Mouse (Mus musculus): ENCODE results near the gene Ivd. TPM values are rescaled to one million over a fixed set of nuclear protein-coding genes. Genes with fewer than 3 reads are reported as not detected.

Gene Ivd
- total and polyA plus RNA-seq, 3 experiments, result 215 to 463 (median 356) TPM

DNA sequence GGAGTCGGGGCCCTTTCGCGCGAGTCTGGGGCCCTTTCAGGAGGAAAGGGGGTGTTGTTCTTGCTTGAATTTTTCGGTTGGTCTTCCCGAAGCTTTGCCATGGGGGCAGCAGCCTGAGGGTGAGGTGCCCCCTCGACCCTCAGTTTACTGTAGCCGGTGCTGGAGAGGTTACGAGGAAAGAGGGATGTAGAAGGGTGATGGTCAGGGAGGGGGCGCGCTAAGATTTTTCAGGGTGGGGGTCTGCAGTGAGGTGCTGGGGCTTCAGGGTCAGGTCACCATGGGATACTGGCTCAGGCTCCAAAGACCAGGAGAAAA lies 39.0 kb downstream of the Ivd start:
- WGBS, result 0% methylated on average over 11 of the region's 11 CpGs
- Histone ChIP-seq H3K4me1 (ENCODE audit: control insufficient read depth, insufficient read depth, low read length) (peaks cover 16% of the 10 kb centered on the region), H3K27ac (peak overlapping the region; percentile 40; the same call in 1 of the 2 replicates)

GRCm38 (mm10) chr2:118901175-118902031 lies 39.6 kb downstream of the Ivd start:
- peak overlapping the region; percentile 94 for H3K9ac ChIP-seq (ENCODE audit: low read depth, low read length)
- H3K36me3 ChIP-seq (ENCODE audit: control insufficient read depth, insufficient read depth, low read length), result no peaks in the 10 kb centered on the region
- peak overlapping the region; percentile 89 for H3K27ac ChIP-seq
- under 1% methylated on average over 105 of the region's 120 CpGs for WGBS
- H3K4me1 ChIP-seq (ENCODE audit: control insufficient read depth, insufficient read depth, low read length), result peaks cover 16% of the 10 kb centered on the region
- TF ChIP-seq EP300 (IDR thresholded peaks at IDR 0.05; ENCODE audit: insufficient read depth, low read depth, low read length) (no peak), CTCF (IDR thresholded peaks at IDR 0.05) (no peak), POLR2A (IDR thresholded peaks at IDR 0.05; ENCODE audit: insufficient read depth, low read depth, low read length) (peak; percentile 41; the same call in 1 of the 2 replicates)
- H3K27me3 ChIP-seq (ENCODE audit: control insufficient read depth, insufficient read depth, low read length), result peaks cover 2% of the 10 kb centered on the region; the same call in 1 of the 2 replicates
- intact Hi-C loops (cut with DNase I), result loop anchor here (2.0 kb wide), 1 partner anchor 71 kb away; no protein-coding TSS in a partner anchor
- H3K79me2 ChIP-seq (replicated peaks; ENCODE audit: control insufficient read depth, insufficient read depth, low read length), result 0 out of 2 replicates have a peak, but pooled peaks cover 4% of the 10 kb centered on the region
- H3K4me3 ChIP-seq, result peak overlapping the region; percentile 92
- DNase-seq, result peak; percentile 98 to 99

More for the DNA sequence above, 39.0 kb downstream of the Ivd start:
- Histone ChIP-seq H3K4me3 (peak overlapping the region; percentile 92), H3K27me3 (ENCODE audit: control insufficient read depth, insufficient read depth, low read length) (peaks cover 2% of the 10 kb centered on the region; the same call in 1 of the 2 replicates), H3K36me3 (ENCODE audit: control insufficient read depth, insufficient read depth, low read length) (no peaks in the 10 kb centered on the region), H3K9ac (ENCODE audit: low read depth, low read length) (peak overlapping the region; percentile 57), H3K79me2 (replicated peaks; ENCODE audit: control insufficient read depth, insufficient read depth, low read length) (0 out of 2 replicates have a peak, but pooled peaks cover 4% of the 10 kb centered on the region)
- no peak for TF ChIP-seq EP300 (IDR thresholded peaks at IDR 0.05; ENCODE audit: insufficient read depth, low read depth, low read length)
- TF ChIP-seq POLR2A (IDR thresholded peaks at IDR 0.05; ENCODE audit: insufficient read depth, low read depth, low read length), result no peak
- no peak for DNase-seq
- intact Hi-C loops (cut with DNase I), result no loop called here

DNA sequence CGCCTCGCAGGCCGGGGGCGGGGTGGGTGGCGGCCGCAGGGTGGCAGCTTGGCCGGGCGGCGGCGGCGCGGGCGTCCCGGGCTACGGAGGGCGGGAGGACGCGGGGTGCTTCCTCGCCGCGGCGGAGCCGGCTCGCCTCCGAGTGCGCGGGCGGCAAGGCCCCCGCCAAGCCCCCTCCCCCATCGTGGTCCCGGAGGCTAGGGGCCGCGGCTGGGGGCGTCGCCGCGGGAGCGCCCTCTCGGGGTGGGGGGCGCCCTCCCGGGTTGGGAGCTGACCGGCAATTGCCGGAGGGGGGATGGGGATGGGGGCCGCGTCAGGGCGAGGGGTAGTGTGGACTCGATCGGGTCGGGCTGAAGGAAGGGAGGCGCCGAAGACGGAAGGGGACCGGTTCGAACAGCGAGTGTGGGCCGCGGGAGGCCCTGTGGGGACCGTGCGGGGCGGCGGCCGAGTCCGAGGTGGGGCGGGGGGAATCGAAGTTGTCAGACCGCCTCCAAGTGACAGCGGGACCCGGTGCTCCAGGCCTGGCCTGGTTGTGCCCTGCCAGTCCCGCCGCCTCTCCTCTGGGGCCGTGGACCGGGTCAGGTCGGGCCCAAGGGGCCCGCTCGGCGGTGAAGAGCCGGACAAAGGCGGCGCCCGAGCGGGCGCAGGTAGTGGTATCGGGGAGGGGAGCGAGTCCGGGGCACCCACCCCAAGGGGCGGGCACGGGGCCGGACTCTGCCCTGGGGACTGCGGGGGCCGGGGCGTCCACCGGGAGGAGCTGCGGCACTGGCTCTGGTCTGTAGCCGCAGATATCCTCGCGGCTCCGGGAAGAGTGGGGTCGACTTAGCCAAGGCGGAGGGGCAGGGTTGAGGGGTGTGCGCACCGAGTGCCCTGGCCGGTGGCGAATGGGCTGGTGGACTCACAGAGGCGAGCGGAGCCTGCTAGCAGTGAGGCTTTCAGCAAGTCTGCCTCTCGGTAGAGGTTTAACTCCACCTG lies 40.6 kb downstream of the Ivd start:
- intact Hi-C loops (cut with DNase I), result loop anchor here (2.0 kb wide), 1 partner anchor 70 kb away; no protein-coding TSS in a partner anchor
- H3K4me1 ChIP-seq (ENCODE audit: control insufficient read depth, insufficient read depth, low read length), result peaks cover 16% of the 10 kb centered on the region
- H3K79me2 ChIP-seq (replicated peaks; ENCODE audit: control insufficient read depth, insufficient read depth, low read length), result 0 out of 2 replicates have a peak, but pooled peaks cover 6% of the 10 kb centered on the region
- no peaks in the 10 kb centered on the region; the same call in 1 of the 2 replicates for H3K27me3 ChIP-seq (ENCODE audit: control insufficient read depth, insufficient read depth, low read length)
- H3K27ac ChIP-seq, result peak overlapping the region; percentile 61
- TF ChIP-seq EP300 (IDR thresholded peaks at IDR 0.05; ENCODE audit: insufficient read depth, low read depth, low read length) (no peak), CTCF (IDR thresholded peaks at IDR 0.05) (peak; percentile 59), POLR2A (IDR thresholded peaks at IDR 0.05; ENCODE audit: insufficient read depth, low read depth, low read length) (no peak)
- peak overlapping the region; percentile 92 for H3K4me3 ChIP-seq
- peak; percentile 69 to 74 for DNase-seq
- no peaks in the 10 kb centered on the region for H3K36me3 ChIP-seq (ENCODE audit: control insufficient read depth, insufficient read depth, low read length)
- H3K9ac ChIP-seq (ENCODE audit: low read depth, low read length), result peak overlapping the region; percentile 94
- WGBS, result 1% methylated on average over 80 of the region's 106 CpGs

GRCm38 (mm10) chr2:118903333-118903741 lies 41.6 kb downstream of the Ivd start:
- H3K27ac ChIP-seq, result no peak overlapping the region
- DNase-seq, result peak in 1 of 2 experiments; percentile 57

DNA sequence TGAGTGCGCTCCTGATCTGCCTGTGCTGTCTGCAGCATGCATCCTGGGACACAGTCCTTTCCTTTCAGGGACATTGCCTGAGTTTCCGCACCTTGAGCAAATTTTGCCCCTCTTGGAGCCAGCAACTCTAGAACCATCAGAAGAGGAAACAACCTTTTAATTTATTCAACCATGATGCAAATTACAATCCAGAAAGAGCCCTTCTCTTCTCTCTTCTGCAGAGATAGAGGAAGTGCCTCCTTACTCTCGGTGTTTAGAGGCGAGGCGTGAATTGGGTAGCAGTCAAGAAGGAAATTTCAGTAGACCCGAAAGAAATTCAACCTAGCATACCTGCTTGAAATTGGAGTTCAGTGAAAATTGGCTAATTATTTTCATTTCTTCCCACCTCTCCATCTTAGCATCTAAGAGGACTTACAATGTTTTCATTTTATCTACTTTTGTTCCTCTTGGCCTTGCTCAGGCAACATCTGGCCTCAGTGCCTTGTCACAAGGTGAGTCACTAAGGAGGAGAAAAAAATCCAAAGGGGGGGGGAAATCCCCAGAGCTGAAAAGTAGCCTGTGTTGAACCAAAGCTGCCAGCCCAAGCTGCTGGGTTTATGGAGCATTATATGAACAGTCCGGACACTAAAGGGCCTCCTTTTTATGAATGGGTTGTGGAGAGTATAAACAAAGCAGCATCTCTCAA lies 43.8 kb downstream of the Ivd start:
- Histone ChIP-seq H3K4me3 (no peak overlapping the region), H3K27ac (no peak overlapping the region), H3K27me3 (ENCODE audit: control insufficient read depth, insufficient read depth, low read length) (no peaks in the 10 kb centered on the region), H3K36me3 (ENCODE audit: control insufficient read depth, insufficient read depth, low read length) (no peaks in the 10 kb centered on the region), H3K4me1 (ENCODE audit: control insufficient read depth, insufficient read depth, low read length) (peaks cover 15% of the 10 kb centered on the region), H3K9ac (ENCODE audit: low read depth, low read length) (no peak overlapping the region), H3K79me2 (replicated peaks; ENCODE audit: control insufficient read depth, insufficient read depth, low read length) (peaks cover 6% of the 10 kb centered on the region; the same call in 1 of the 2 replicates)
- WGBS, result 78% methylated on average over 7 of the region's 7 CpGs
- no peak for DNase-seq
- TF ChIP-seq POLR2A (IDR thresholded peaks at IDR 0.05; ENCODE audit: insufficient read depth, low read depth, low read length), result no peak
- no peak for TF ChIP-seq EP300 (IDR thresholded peaks at IDR 0.05; ENCODE audit: insufficient read depth, low read depth, low read length)
- TF ChIP-seq CTCF (IDR thresholded peaks at IDR 0.05), result no peak
- intact Hi-C loops (cut with DNase I), result loop anchor here (2.0 kb wide), 1 partner anchor 21 kb away; the partner anchor contains the start of gene Chst14

More at GRCm38 (mm10) chr2:118903333-118903741, 41.6 kb downstream of the Ivd start:
- intact Hi-C loops (cut with DNase I), result loop anchor here (2.0 kb wide), 1 partner anchor 69 kb away; no protein-coding TSS in a partner anchor
- H3K27me3 ChIP-seq (ENCODE audit: control insufficient read depth, insufficient read depth, low read length), result no peaks in the 10 kb centered on the region
- TF ChIP-seq EP300 (IDR thresholded peaks at IDR 0.05; ENCODE audit: insufficient read depth, low read depth, low read length), result no peak
- no peak for TF ChIP-seq CTCF (IDR thresholded peaks at IDR 0.05)
- no peak for TF ChIP-seq POLR2A (IDR thresholded peaks at IDR 0.05; ENCODE audit: insufficient read depth, low read depth, low read length)
- no peak overlapping the region; the same call in 1 of the 2 replicates for H3K4me3 ChIP-seq
- 0 out of 2 replicates have a peak, but pooled peaks cover 6% of the 10 kb centered on the region for H3K79me2 ChIP-seq (replicated peaks; ENCODE audit: control insufficient read depth, insufficient read depth, low read length)
- H3K4me1 ChIP-seq (ENCODE audit: control insufficient read depth, insufficient read depth, low read length), result peaks cover 16% of the 10 kb centered on the region
- no peak overlapping the region for H3K9ac ChIP-seq (ENCODE audit: low read depth, low read length)
- H3K36me3 ChIP-seq (ENCODE audit: control insufficient read depth, insufficient read depth, low read length), result no peaks in the 10 kb centered on the region
- 15% methylated on average over 10 of the region's 10 CpGs for WGBS

All from heart, adult 2 months (tissue).